Mouse (Mus musculus) small intestine, adult 2 months (tissue): ENCODE data around the gene Sesn3. TPM values are rescaled to one million over a fixed set of nuclear protein-coding genes. Genes with fewer than 3 reads are reported as not detected.

Source experiments
- H3K27ac ChIP-seq: fragments of 200-500 bp; 2 replicates; pipeline ENCODE4 v1.5.1; 2012; ENCODE audit warnings: low read depth, low read length, control low read depth, inconsistent platforms; ENCODE audit not compliant: insufficient read depth
- H3K27me3 ChIP-seq: fragments of 200-500 bp; 2 replicates; pipeline ENCODE4 v1.6.1; 2012; ENCODE audit warnings: mild to moderate bottlenecking, moderate library complexity, low read length, inconsistent platforms; ENCODE audit not compliant: control insufficient read depth, insufficient read depth
- H3K36me3 ChIP-seq: fragments of 200-500 bp; 2 replicates; pipeline ENCODE4 v1.6.1; 2012; ENCODE audit warnings: mild to moderate bottlenecking, low read length, control low read depth, inconsistent platforms; ENCODE audit not compliant: control insufficient read depth, insufficient read depth
- H3K4me1 ChIP-seq: fragments of 200-500 bp; 2 replicates; pipeline ENCODE4 v1.6.1; 2012; ENCODE audit warnings: low read length, inconsistent platforms, mixed read lengths; ENCODE audit not compliant: control insufficient read depth, insufficient read depth, insufficient read length
- H3K4me3 ChIP-seq: fragments of 200-500 bp; 2 replicates; pipeline ENCODE4 v1.5.1; 2012; ENCODE audit warnings: low read depth, mild to moderate bottlenecking, control low read depth, inconsistent platforms, low read length, moderate library complexity
- CTCF ChIP-seq: fragments of 200-500 bp; IDR thresholded peaks from 2 replicates; pipeline ENCODE4 v1.5.1; 2012; ENCODE audit warnings: low read depth, mild to moderate bottlenecking, control low read depth, inconsistent platforms, low read length, moderate library complexity, mixed read lengths; ENCODE audit not compliant: insufficient replicate concordance, insufficient read length; ENCODE audit errors: extremely low read depth
- POLR2A ChIP-seq: fragments of 200-500 bp; IDR thresholded peaks from 2 replicates; pipeline ENCODE4 v1.6.1; 2012; ENCODE audit warnings: low read depth, mild to moderate bottlenecking, control low read depth, inconsistent platforms, low read length, moderate library complexity
- WGBS: fragments of 180-500 bp; shearing (Covaris S2); methylation state at CpG from one replicate; pipeline ENCODE4 v1.1.7; 2018; 5-methylcytosine and 5-hydroxymethylcytosine counted together
- polyA plus RNA-seq: library from polyadenylated mRNA; depleted of rRNA; stranded (reverse); fragments of >200 nt; gene quantifications from 2 replicates; pipeline ENCODE4 v1.2.3, GENCODE M21; 2012; rRNA removed

Gene Sesn3
- polyA plus RNA-seq, 1 experiment, result 11.4 TPM

DNA sequence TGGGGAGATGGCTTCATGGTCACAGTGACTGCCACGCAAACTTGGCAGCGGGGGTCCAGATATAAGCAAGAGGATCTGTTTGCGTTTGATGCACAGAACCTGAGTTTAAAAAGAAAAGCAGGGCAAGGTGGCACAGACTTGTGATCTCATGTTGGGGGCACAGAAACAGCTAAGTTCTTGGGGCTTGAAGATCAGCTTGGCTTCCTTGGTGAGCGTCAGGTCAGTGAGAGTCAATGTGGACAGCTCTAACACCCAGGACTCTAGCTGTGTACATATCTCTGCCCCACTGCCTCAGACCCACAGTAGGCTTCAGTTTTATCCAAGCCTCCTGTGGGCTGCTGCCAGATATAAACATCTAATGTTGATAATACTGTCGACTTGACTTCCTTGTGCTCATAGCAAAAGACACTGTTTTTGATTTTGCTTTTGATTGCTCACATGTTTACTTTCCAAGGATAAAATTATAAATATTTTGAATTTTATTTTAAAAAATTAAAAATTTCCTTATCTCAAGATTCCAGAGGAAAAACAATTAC is 107.5 kb downstream of the Sesn3 start:
- TF ChIP-seq POLR2A (no peak), CTCF (no peak)
- Histone ChIP-seq H3K36me3 (no peaks in the 10 kb centered on the region), H3K27me3 (no peaks in the 10 kb centered on the region), H3K27ac (no peak overlapping the region), H3K4me1 (peaks cover 25% of the 10 kb centered on the region; the same call in 1 of the 2 replicates), H3K4me3 (no peak overlapping the region)
- WGBS, result 76% methylated on average over 5 of the region's 5 CpGs

Other genes starting within 250 kb of the Sesn3 start
- 108 and 114 TPM in 2 replicates for gene Endod1, start 106.4 kb downstream of the Sesn3 start, polyA plus RNA-seq
- gene Kdm4d, start 225.4 kb downstream of the Sesn3 start, polyA plus RNA-seq, result not detected in 2 replicates
- 2.0 and 4.3 TPM in 2 replicates for gene Cwc15, start 225.6 kb downstream of the Sesn3 start, polyA plus RNA-seq